Mouse (Mus musculus) liver, postnatal 0 days (tissue): ENCODE measurements at regions not wholly inside any gene's neighbourhood (a gene's known extent, or its start where the extent isn't known, plus 50 kb on each side); places are given as distances from the start of the nearest gene placed in this dataset.

ENCODE experiments used
- CTCF ChIP-seq: sonication (generic); IDR thresholded peaks from 2 replicates; pipeline ENCODE4 v1.5.1; 2016; ENCODE audit warnings: antibody characterized with exemption, low read depth
- EP300 ChIP-seq: IDR thresholded peaks from 2 replicates; pipeline ENCODE4 v1.6.1; 2016; ENCODE audit warnings: antibody characterized with exemption, low read depth, mild to moderate bottlenecking

GRCm38 (mm10) chr13:78658285-78658684 is 458.7 kb upstream of the Nr2f1 start:
- TF ChIP-seq CTCF, result no peak
- TF ChIP-seq EP300, result no peak
